Comparison of ENCODE assay signal across 8 mouse cellular contexts in genomic region chrX:134276275-134277160, GRCm38 (mm10). TPM values are rescaled to one million over a fixed set of nuclear protein-coding genes. Genes with fewer than 3 reads are reported as not detected.
DNase-seq lines count a peak whose midpoint lies in the region; ATAC-seq lines count a peak whose summit lies in the region.

Gene Trmt2b, minus strand, starts transcription at chrX:134276984.

- peak within 1 kb of the TSS; percentile 16 for H3K4me2 ChIP-seq in embryonic facial prominence, embryonic 11.5 days (ENCODE audit: low read depth, low read length)
- peak within 1 kb of the TSS; percentile 61 for H3K4me2 ChIP-seq in midbrain, embryonic 16.5 days (ENCODE audit: low read length)

- DNase-seq in 416B (ENCODE audit: low read depth) = peak; percentile 73
- peak; percentile 82 for DNase-seq in adrenal gland, postnatal 10 days
- DNase-seq in embryonic facial prominence, embryonic 11.5 days (ENCODE audit: low spot score) = peak; percentile 71
- peak; percentile 79 to 80 for DNase-seq in heart, adult 18-20 months
- DNase-seq in kidney, adult 11 months = peak; percentile 84
- DNase-seq in liver = peak; percentile 79
- DNase-seq in spleen, postnatal 14 days (ENCODE audit: low spot score in 2 of 2) = peak; percentile 32 to 41

- H3K36me3 ChIP-seq in embryonic facial prominence, embryonic 11.5 days (replicated peaks; ENCODE audit: control insufficient read depth, insufficient read depth, low read depth, low read length) = no peaks in the 10 kb centered on the region
- no peaks in the 10 kb centered on the region for H3K36me3 ChIP-seq in midbrain, embryonic 16.5 days (ENCODE audit: control insufficient read depth, insufficient read depth, low read length)

- 14% methylated on average over 19 of the region's 26 CpGs for WGBS in embryonic facial prominence, embryonic 11.5 days
- WGBS in midbrain, embryonic 16.5 days = 18% methylated on average over 22 of the region's 26 CpGs

- H3K27ac ChIP-seq in embryonic facial prominence, embryonic 11.5 days (replicated peaks; ENCODE audit: low read depth, low read length) = no peak within 1 kb of the TSS
- no peak within 1 kb of the TSS for H3K27ac ChIP-seq in midbrain, embryonic 16.5 days (ENCODE audit: low read length)

- H3K9me3 ChIP-seq in embryonic facial prominence, embryonic 11.5 days (replicated peaks; ENCODE audit: control insufficient read depth, low read length) = no peaks in the 10 kb centered on the region
- no peaks in the 10 kb centered on the region for H3K9me3 ChIP-seq in midbrain, embryonic 16.5 days (replicated peaks; ENCODE audit: control insufficient read depth, low read length, poor library complexity, severe bottlenecking)

- peak within 1 kb of the TSS; percentile 26 for H3K4me3 ChIP-seq in embryonic facial prominence, embryonic 11.5 days (ENCODE audit: low read depth, low read length)
- peak within 1 kb of the TSS; percentile 43 for H3K4me3 ChIP-seq in midbrain, embryonic 16.5 days (ENCODE audit: low read depth, low read length)

- H3K27me3 ChIP-seq in embryonic facial prominence, embryonic 11.5 days (ENCODE audit: control insufficient read depth, insufficient read depth, low read length) = no peaks in the 10 kb centered on the region
- no peaks in the 10 kb centered on the region for H3K27me3 ChIP-seq in midbrain, embryonic 16.5 days (ENCODE audit: control insufficient read depth, insufficient read depth, low read depth, low read length)

- no peaks in the 10 kb centered on the region for H3K4me1 ChIP-seq in embryonic facial prominence, embryonic 11.5 days (ENCODE audit: control insufficient read depth, insufficient read depth, low read length)
- H3K4me1 ChIP-seq in midbrain, embryonic 16.5 days (ENCODE audit: control insufficient read depth, insufficient read depth, low read length) = no peaks in the 10 kb centered on the region

- ATAC-seq in embryonic facial prominence, embryonic 11.5 days (replicated peaks; ENCODE audit: insufficient number of reproducible peaks, low FRiP score, low TSS enrichment, low read depth) = peak; percentile 89
- ATAC-seq in midbrain, embryonic 16.5 days = peak; percentile 84

- peak within 1 kb of the TSS; percentile 5 for H3K9ac ChIP-seq in embryonic facial prominence, embryonic 11.5 days (replicated peaks; ENCODE audit: low read length)
- peak within 1 kb of the TSS; percentile 55; the same call in 1 of the 2 replicates for H3K9ac ChIP-seq in midbrain, embryonic 16.5 days (ENCODE audit: low read depth, low read length)

RNA-seq across cellular contexts. Expression of gene Trmt2b, which starts in this region (rescaled TPM):
- 10 to 100 TPM; 31.2 to 35.7 TPM for total RNA-seq in adrenal gland, postnatal 10 days (2021)
- polyA plus RNA-seq in embryonic facial prominence, embryonic 11.5 days (2014; fragmentation: Nextera tagmentation; extraction: Ambion mirVana) = 10.7 and 14.1 TPM in 2 replicates
- total RNA-seq in heart, adult 18-20 months (2021) = 10 to 100 TPM; 40.0 to 55.0 TPM
- 4.7 TPM in 2 replicates for polyA plus RNA-seq in midbrain, embryonic 16.5 days (2015; fragmentation: Nextera tagmentation; extraction: Ambion mirVana)
